Mouse (Mus musculus): ENCODE data around the gene Elane. TPM values are rescaled to one million over a fixed set of nuclear protein-coding genes. Genes with fewer than 3 reads are reported as not detected.

The Elane gene
- polyA plus RNA-seq, 1 experiment from 2014 or later = 0.92 TPM

- peak; percentile 68 for TF ChIP-seq CTCF (IDR thresholded peaks at IDR 0.05)
- TF ChIP-seq EP300 (IDR thresholded peaks at IDR 0.05) = no peak
- H3K27ac ChIP-seq (ENCODE audit: low read length) = no peak overlapping the region
- no peaks in the 10 kb centered on the region for H3K9me3 ChIP-seq (ENCODE audit: low read length)
- peaks cover 26% of the 10 kb centered on the region for H3K36me3 ChIP-seq (ENCODE audit: insufficient read depth, low read length)
- no peak overlapping the region for H3K4me2 ChIP-seq (replicated peaks; ENCODE audit: low read depth, low read length)
- no peaks in the 10 kb centered on the region for H3K27me3 ChIP-seq (replicated peaks; ENCODE audit: insufficient read depth, low read length)
- ATAC-seq (peak; percentile 16; the same call in 1 of the 2 replicates), DNase-seq (ENCODE audit: low spot score) (no peak)
- H3K4me3 ChIP-seq (ENCODE audit: low read depth, low read length) = no peak overlapping the region
- no peak overlapping the region for H3K9ac ChIP-seq (replicated peaks; ENCODE audit: low read depth)
- H3K4me1 ChIP-seq (ENCODE audit: insufficient read depth, low read depth, low read length) = no peaks in the 10 kb centered on the region
- WGBS = 65% methylated on average over 19 of the region's 19 CpGs
Measured at GRCm38 (mm10) chr10:79865801-79866295, 20.2 kb upstream of the Elane start.

- Histone ChIP-seq H3K4me3 (ENCODE audit: low read depth, low read length) (no peak overlapping the region), H3K36me3 (ENCODE audit: insufficient read depth, low read length) (peaks cover 19% of the 10 kb centered on the region), H3K27ac (ENCODE audit: low read length) (no peak overlapping the region), H3K9ac (replicated peaks; ENCODE audit: low read depth) (no peak overlapping the region), H3K9me3 (ENCODE audit: low read length) (no peaks in the 10 kb centered on the region), H3K4me1 (ENCODE audit: insufficient read depth, low read depth, low read length) (no peaks in the 10 kb centered on the region), H3K4me2 (replicated peaks; ENCODE audit: low read depth, low read length) (no peak overlapping the region), H3K27me3 (replicated peaks; ENCODE audit: insufficient read depth, low read length) (no peaks in the 10 kb centered on the region)
- TF ChIP-seq CTCF (IDR thresholded peaks at IDR 0.05) = no peak
- no peak for TF ChIP-seq EP300 (IDR thresholded peaks at IDR 0.05)
- no peak for ATAC-seq
- 73% methylated on average over 11 of the region's 11 CpGs for WGBS
- no peak for DNase-seq (ENCODE audit: low spot score)
Measured at GRCm38 (mm10) chr10:79866601-79867000, 19.4 kb upstream of the Elane start.

GRCm38 (mm10) chr10:79871845-79872244 is 14.2 kb upstream of the Elane start:
- no peak for TF ChIP-seq EP300 (IDR thresholded peaks at IDR 0.05)
- TF ChIP-seq CTCF (IDR thresholded peaks at IDR 0.05) = no peak
- no peak for ATAC-seq
- H3K36me3 ChIP-seq (ENCODE audit: insufficient read depth, low read length) = no peaks in the 10 kb centered on the region
- DNase-seq (ENCODE audit: low spot score) = no peak
- WGBS = 86% methylated on average over 8 of the region's 8 CpGs
- no peak overlapping the region for H3K4me2 ChIP-seq (replicated peaks; ENCODE audit: low read depth, low read length)
- 0 out of 2 replicates have a peak, but pooled peaks cover 3% of the 10 kb centered on the region for H3K4me1 ChIP-seq (ENCODE audit: insufficient read depth, low read depth, low read length)
- no peak overlapping the region for H3K4me3 ChIP-seq (ENCODE audit: low read depth, low read length)
- no peaks in the 10 kb centered on the region for H3K27me3 ChIP-seq (replicated peaks; ENCODE audit: insufficient read depth, low read length)
- no peaks in the 10 kb centered on the region for H3K9me3 ChIP-seq (ENCODE audit: low read length)
- no peak overlapping the region for H3K27ac ChIP-seq (ENCODE audit: low read length)
- no peak overlapping the region for H3K9ac ChIP-seq (replicated peaks; ENCODE audit: low read depth)

GRCm38 (mm10) chr10:79872862-79873261 is 13.2 kb upstream of the Elane start:
- Histone ChIP-seq H3K27me3 (replicated peaks; ENCODE audit: insufficient read depth, low read length) (no peaks in the 10 kb centered on the region), H3K4me3 (ENCODE audit: low read depth, low read length) (no peak overlapping the region), H3K9me3 (ENCODE audit: low read length) (no peaks in the 10 kb centered on the region), H3K36me3 (ENCODE audit: insufficient read depth, low read length) (no peaks in the 10 kb centered on the region), H3K9ac (replicated peaks; ENCODE audit: low read depth) (no peak overlapping the region), H3K27ac (ENCODE audit: low read length) (no peak overlapping the region), H3K4me2 (replicated peaks; ENCODE audit: low read depth, low read length) (no peak overlapping the region), H3K4me1 (ENCODE audit: insufficient read depth, low read depth, low read length) (0 out of 2 replicates have a peak, but pooled peaks cover 3% of the 10 kb centered on the region)
- DNase-seq (ENCODE audit: low spot score) (no peak), ATAC-seq (no peak)
- no peak for TF ChIP-seq CTCF (IDR thresholded peaks at IDR 0.05)
- no peak for TF ChIP-seq EP300 (IDR thresholded peaks at IDR 0.05)
- WGBS = 37% methylated on average over 3 of the region's 3 CpGs

GRCm38 (mm10) chr10:79873313-79873712 is 12.7 kb upstream of the Elane start:
- Histone ChIP-seq H3K36me3 (ENCODE audit: insufficient read depth, low read length) (no peaks in the 10 kb centered on the region), H3K4me2 (replicated peaks; ENCODE audit: low read depth, low read length) (peak overlapping the region; percentile 99; the same call in 1 of the 2 replicates), H3K4me3 (ENCODE audit: low read depth, low read length) (no peak overlapping the region), H3K27ac (ENCODE audit: low read length) (no peak overlapping the region), H3K4me1 (ENCODE audit: insufficient read depth, low read depth, low read length) (0 out of 2 replicates have a peak, but pooled peaks cover 3% of the 10 kb centered on the region), H3K27me3 (replicated peaks; ENCODE audit: insufficient read depth, low read length) (no peaks in the 10 kb centered on the region), H3K9ac (replicated peaks; ENCODE audit: low read depth) (no peak overlapping the region), H3K9me3 (ENCODE audit: low read length) (no peaks in the 10 kb centered on the region)
- DNase-seq (ENCODE audit: low spot score) = no peak
- WGBS = 11% methylated on average over 6 of the region's 6 CpGs
- TF ChIP-seq CTCF (IDR thresholded peaks at IDR 0.05) = no peak
- no peak for TF ChIP-seq EP300 (IDR thresholded peaks at IDR 0.05)
- ATAC-seq = no peak

- ATAC-seq (no peak), DNase-seq (ENCODE audit: low spot score) (no peak)
- Histone ChIP-seq H3K4me2 (replicated peaks; ENCODE audit: low read depth, low read length) (peak overlapping the region; percentile 99), H3K9me3 (ENCODE audit: low read length) (no peaks in the 10 kb centered on the region), H3K4me3 (ENCODE audit: low read depth, low read length) (peak overlapping the region; percentile 49), H3K9ac (replicated peaks; ENCODE audit: low read depth) (no peak overlapping the region), H3K27me3 (replicated peaks; ENCODE audit: insufficient read depth, low read length) (no peaks in the 10 kb centered on the region), H3K36me3 (ENCODE audit: insufficient read depth, low read length) (no peaks in the 10 kb centered on the region), H3K4me1 (ENCODE audit: insufficient read depth, low read depth, low read length) (0 out of 2 replicates have a peak, but pooled peaks cover 3% of the 10 kb centered on the region), H3K27ac (ENCODE audit: low read length) (no peak overlapping the region)
- WGBS = 3% methylated on average over 22 of the region's 26 CpGs
- TF ChIP-seq CTCF (IDR thresholded peaks at IDR 0.05) = no peak
- no peak for TF ChIP-seq EP300 (IDR thresholded peaks at IDR 0.05)
Measured at GRCm38 (mm10) chr10:79873715-79874289, 12.2 kb upstream of the Elane start.

All from lung, postnatal 0 days (tissue).